Mouse (Mus musculus): ENCODE results near the gene Lck. TPM values are rescaled to one million over a fixed set of nuclear protein-coding genes. Genes with fewer than 3 reads are reported as not detected.
"Not testable (repeated sequence)": the region's sequence is repeated elsewhere in the genome, so short reads cannot be mapped to it uniquely, and the experiment has no call there.

Gene Lck
- polyA plus RNA-seq, 1 experiment: 12.7 TPM

DNA sequence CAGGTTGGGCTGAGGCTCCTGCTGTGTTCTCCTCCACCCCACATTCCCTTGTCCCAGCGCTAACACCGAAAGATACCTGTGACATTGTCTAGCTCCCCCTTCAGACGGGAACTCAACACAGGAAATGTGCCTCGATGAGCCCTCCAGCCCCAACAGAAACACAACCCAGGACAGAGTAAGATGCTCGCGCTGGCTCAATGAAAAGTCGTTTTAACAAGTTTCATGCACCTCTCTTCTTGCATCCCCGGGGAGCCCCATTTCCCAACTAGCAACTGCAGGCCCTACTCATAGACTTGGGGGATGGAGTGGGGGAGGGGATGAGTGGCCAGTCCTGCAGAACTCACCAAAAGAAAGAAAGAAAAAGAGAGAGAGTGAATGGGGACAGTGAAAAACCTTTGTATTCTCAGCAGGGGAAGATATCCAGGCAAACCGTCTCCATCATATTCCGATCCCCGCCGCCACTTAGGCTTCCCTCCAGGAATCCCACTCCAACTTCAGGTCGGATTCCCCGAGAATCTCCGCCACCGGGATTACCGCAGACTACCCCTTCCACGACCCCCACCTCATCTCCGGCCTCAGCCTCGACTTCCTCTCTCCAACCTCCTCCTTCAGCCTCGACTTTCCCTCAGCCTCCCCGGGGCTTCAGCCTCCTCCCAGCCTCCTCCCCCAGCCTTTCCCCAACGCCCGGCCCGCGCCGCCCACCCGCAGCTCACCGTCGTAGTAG, 31.4 kb downstream of the Lck start:
- WGBS: 1% methylated on average over 30 of the region's 30 CpGs
- H3K27me3 ChIP-seq (replicated peaks; ENCODE audit: control insufficient read depth, insufficient read depth, low read length): no peaks in the 10 kb centered on the region
- peak overlapping the region; percentile 97 for H3K4me3 ChIP-seq (ENCODE audit: insufficient read depth, low read depth, low read length)
- H3K27ac ChIP-seq (ENCODE audit: insufficient read depth, low read depth, low read length): peak overlapping the region; percentile 34; the same call in 1 of the 2 replicates
- no peaks in the 10 kb centered on the region for H3K36me3 ChIP-seq (ENCODE audit: control insufficient read depth, insufficient read depth, low read length)
- peak; percentile 15 for DNase-seq
- TF ChIP-seq POLR2A (IDR thresholded peaks at IDR 0.05; ENCODE audit: low read depth, low read length) (no peak), CTCF (conservative IDR thresholded peaks at IDR 0.05; ENCODE audit: insufficient read depth, insufficient read length, low read depth, low read length) (peak; percentile 25; the same call in 1 of the 2 replicates)
- peaks cover 10% of the 10 kb centered on the region; the same call in 1 of the 2 replicates for H3K4me1 ChIP-seq (ENCODE audit: control insufficient read depth, insufficient read depth, low read length)

DNA sequence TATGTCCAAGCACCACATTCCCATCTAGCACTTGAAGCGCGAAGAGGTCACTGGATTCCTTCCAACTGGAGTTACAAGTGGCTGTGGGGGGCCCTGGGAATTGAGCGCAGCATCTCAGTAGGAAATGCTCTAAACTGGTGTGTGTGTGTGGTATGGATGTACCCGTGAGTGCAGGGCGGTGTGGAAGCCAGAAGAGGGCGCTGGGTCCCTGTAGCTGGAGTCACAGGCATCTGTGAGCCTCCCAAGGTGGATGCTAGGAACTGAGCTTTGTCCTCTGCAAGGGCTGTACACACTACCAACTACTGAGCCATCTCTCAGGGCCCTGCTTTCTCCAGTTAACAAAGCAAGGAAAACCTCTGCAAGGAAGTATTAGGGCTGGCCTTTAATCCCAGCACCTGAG, 33.4 kb downstream of the Lck start:
- no peak overlapping the region for H3K27ac ChIP-seq (ENCODE audit: insufficient read depth, low read depth, low read length)
- TF ChIP-seq CTCF (conservative IDR thresholded peaks at IDR 0.05; ENCODE audit: insufficient read depth, insufficient read length, low read depth, low read length) (peak; percentile 62), POLR2A (IDR thresholded peaks at IDR 0.05; ENCODE audit: low read depth, low read length) (no peak)
- H3K4me3 ChIP-seq (ENCODE audit: insufficient read depth, low read depth, low read length): no peak overlapping the region
- WGBS: 72% methylated on average over 6 of the region's 6 CpGs
- H3K36me3 ChIP-seq (ENCODE audit: control insufficient read depth, insufficient read depth, low read length): no peaks in the 10 kb centered on the region
- DNase-seq: peak; percentile 42
- no peaks in the 10 kb centered on the region for H3K27me3 ChIP-seq (replicated peaks; ENCODE audit: control insufficient read depth, insufficient read depth, low read length)
- H3K4me1 ChIP-seq (ENCODE audit: control insufficient read depth, insufficient read depth, low read length): peaks cover 13% of the 10 kb centered on the region; the same call in 1 of the 2 replicates

DNA sequence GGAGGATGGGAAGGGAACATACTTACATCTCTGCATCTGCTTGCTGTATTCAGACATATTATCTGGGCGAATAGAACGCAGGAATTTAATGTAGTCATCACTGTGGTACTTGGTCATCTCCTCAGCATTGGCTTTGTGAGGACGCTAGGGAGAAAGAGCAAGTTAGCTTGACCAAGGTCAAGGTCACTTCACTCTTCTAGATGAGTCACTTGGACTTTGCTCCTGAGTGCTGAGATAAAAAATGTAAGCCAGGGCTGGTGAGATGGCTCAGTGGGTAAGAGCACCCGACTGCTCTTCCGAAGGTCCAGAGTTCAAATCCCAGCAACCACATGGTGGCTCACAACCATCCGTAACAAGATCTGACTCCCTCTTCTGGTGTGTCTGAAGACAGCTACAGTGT, 44.5 kb downstream of the Lck start:
- H3K36me3 ChIP-seq (ENCODE audit: control insufficient read depth, insufficient read depth, low read length): not testable (repeated sequence)
- WGBS: 70% methylated on average over 6 of the region's 6 CpGs

DNA sequence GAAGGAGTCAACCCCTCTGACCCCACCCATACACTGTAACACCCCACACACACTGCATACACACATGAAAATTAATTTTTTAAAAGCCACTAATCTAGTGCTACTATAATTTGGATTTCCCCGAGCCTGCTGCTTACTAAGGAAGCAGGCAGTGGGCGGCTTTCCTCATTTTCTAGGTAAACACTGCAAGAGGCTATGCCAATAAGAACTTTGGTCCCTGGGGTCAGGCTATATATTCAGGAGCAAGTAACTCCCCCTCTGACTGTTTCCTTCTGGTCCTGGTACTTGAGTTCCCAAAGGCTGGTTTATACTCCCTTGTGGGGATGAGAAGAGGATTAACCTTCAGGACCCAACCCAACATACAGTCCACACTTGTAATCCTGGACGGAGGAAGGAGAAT, 47.6 kb downstream of the Lck start:
- WGBS: 72% methylated on average over 3 of the region's 3 CpGs
- Histone ChIP-seq H3K27ac (ENCODE audit: insufficient read depth, low read depth, low read length) (no peak overlapping the region), H3K27me3 (replicated peaks; ENCODE audit: control insufficient read depth, insufficient read depth, low read length) (no peaks in the 10 kb centered on the region), H3K4me3 (ENCODE audit: insufficient read depth, low read depth, low read length) (no peak overlapping the region), H3K36me3 (ENCODE audit: control insufficient read depth, insufficient read depth, low read length) (no peaks in the 10 kb centered on the region; the same call in 1 of the 2 replicates), H3K4me1 (ENCODE audit: control insufficient read depth, insufficient read depth, low read length) (no peaks in the 10 kb centered on the region)
- no peak for TF ChIP-seq POLR2A (IDR thresholded peaks at IDR 0.05; ENCODE audit: low read depth, low read length)
- TF ChIP-seq CTCF (conservative IDR thresholded peaks at IDR 0.05; ENCODE audit: insufficient read depth, insufficient read length, low read depth, low read length): no peak
- DNase-seq: no peak

More for the DNA sequence above, 44.5 kb downstream of the Lck start:
- H3K27ac ChIP-seq (ENCODE audit: insufficient read depth, low read depth, low read length); H3K4me3 ChIP-seq (ENCODE audit: insufficient read depth, low read depth, low read length); H3K4me1 ChIP-seq (ENCODE audit: control insufficient read depth, insufficient read depth, low read length); H3K27me3 ChIP-seq (replicated peaks; ENCODE audit: control insufficient read depth, insufficient read depth, low read length); DNase-seq: not testable (repeated sequence)

DNA sequence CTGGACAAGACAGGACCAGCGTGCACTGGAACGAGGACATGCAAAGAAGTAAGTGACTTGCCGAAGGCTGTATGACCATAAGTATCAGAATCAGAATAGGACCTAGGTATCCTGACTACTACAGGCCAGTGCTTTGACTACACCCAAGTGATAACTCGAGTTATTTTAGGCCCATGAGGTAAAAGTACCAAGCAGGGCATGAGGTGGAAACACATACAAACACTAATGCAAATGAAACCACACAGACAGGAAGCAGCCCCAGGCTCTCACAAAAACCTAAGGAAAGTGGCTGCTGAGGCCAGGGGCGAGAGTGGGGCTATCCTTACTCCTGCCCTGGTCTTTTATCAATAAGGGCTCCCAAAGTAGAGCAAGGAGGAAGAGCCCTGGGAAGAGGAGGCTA, 48.1 kb downstream of the Lck start:
- Histone ChIP-seq H3K36me3 (ENCODE audit: control insufficient read depth, insufficient read depth, low read length) (no peaks in the 10 kb centered on the region; the same call in 1 of the 2 replicates), H3K27me3 (replicated peaks; ENCODE audit: control insufficient read depth, insufficient read depth, low read length) (no peaks in the 10 kb centered on the region), H3K4me3 (ENCODE audit: insufficient read depth, low read depth, low read length) (no peak overlapping the region), H3K27ac (ENCODE audit: insufficient read depth, low read depth, low read length) (no peak overlapping the region), H3K4me1 (ENCODE audit: control insufficient read depth, insufficient read depth, low read length) (no peaks in the 10 kb centered on the region)
- WGBS: 87% methylated on average over 5 of the region's 5 CpGs
- DNase-seq: no peak
- TF ChIP-seq POLR2A (IDR thresholded peaks at IDR 0.05; ENCODE audit: low read depth, low read length) (no peak), CTCF (conservative IDR thresholded peaks at IDR 0.05; ENCODE audit: insufficient read depth, insufficient read length, low read depth, low read length) (no peak)

DNA sequence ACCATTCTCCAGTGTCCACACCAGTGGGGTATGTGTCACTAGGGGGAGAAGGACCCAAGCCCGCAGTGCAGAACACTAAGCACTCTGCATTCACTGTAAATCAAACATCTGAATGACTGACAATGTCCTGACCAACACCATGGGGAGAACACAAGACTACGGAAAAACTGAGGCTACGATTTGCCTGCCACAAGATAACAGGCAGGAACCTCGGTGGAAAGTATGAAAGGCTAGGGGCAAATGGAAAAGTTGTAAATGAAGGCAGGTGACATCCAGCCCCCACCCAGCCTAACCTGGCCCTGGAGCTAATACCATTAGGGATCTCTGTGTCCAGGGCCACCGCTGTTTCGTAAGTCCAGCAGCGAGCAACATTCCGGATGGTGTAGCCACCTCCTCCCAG, 54.9 kb downstream of the Lck start:
- 83% methylated on average over 8 of the region's 8 CpGs for WGBS
- H3K36me3 ChIP-seq (ENCODE audit: control insufficient read depth, insufficient read depth, low read length): no peaks in the 10 kb centered on the region
- TF ChIP-seq CTCF (conservative IDR thresholded peaks at IDR 0.05; ENCODE audit: insufficient read depth, insufficient read length, low read depth, low read length) (no peak), POLR2A (IDR thresholded peaks at IDR 0.05; ENCODE audit: low read depth, low read length) (no peak)

DNA sequence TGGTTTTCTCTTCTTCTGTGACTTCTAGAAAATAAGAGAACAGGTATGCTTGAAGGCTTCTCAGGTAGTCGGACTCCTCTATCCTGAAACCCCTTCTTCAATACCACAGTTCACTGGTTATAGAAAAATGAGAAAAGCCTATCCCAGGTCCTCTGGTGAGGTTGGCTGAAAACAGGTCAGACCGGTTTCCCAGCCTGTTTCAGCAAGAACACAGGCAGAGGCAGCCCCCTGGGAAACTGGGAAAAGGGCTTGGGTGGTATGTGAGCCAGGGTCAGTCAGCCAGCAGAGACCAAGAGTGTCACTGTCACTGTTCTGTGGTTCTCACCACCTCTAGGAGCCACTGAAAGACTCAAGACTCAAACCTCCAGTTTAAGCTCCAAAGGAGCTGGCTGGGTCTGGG, 56.5 kb downstream of the Lck start:
- no peak for TF ChIP-seq CTCF (conservative IDR thresholded peaks at IDR 0.05; ENCODE audit: insufficient read depth, insufficient read length, low read depth, low read length)
- TF ChIP-seq POLR2A (IDR thresholded peaks at IDR 0.05; ENCODE audit: low read depth, low read length): no peak
- Histone ChIP-seq H3K36me3 (ENCODE audit: control insufficient read depth, insufficient read depth, low read length) (no peaks in the 10 kb centered on the region), H3K4me1 (ENCODE audit: control insufficient read depth, insufficient read depth, low read length) (no peaks in the 10 kb centered on the region), H3K27me3 (replicated peaks; ENCODE audit: control insufficient read depth, insufficient read depth, low read length) (0 out of 2 replicates have a peak, but pooled peaks cover 2% of the 10 kb centered on the region), H3K4me3 (ENCODE audit: insufficient read depth, low read depth, low read length) (no peak overlapping the region), H3K27ac (ENCODE audit: insufficient read depth, low read depth, low read length) (peak overlapping the region; percentile 72)
- WGBS: 32% methylated on average over 2 of the region's 2 CpGs
- peak; percentile 68 for DNase-seq

More for the DNA sequence above, 54.9 kb downstream of the Lck start:
- H3K4me3 ChIP-seq (ENCODE audit: insufficient read depth, low read depth, low read length): no peak overlapping the region
- no peaks in the 10 kb centered on the region for H3K4me1 ChIP-seq (ENCODE audit: control insufficient read depth, insufficient read depth, low read length)
- H3K27me3 ChIP-seq (replicated peaks; ENCODE audit: control insufficient read depth, insufficient read depth, low read length): 0 out of 2 replicates have a peak, but pooled peaks cover 2% of the 10 kb centered on the region
- no peak for DNase-seq
- H3K27ac ChIP-seq (ENCODE audit: insufficient read depth, low read depth, low read length): no peak overlapping the region
